Mouse (Mus musculus): ENCODE measurements around the gene Nes.

The Nes gene

DNA sequence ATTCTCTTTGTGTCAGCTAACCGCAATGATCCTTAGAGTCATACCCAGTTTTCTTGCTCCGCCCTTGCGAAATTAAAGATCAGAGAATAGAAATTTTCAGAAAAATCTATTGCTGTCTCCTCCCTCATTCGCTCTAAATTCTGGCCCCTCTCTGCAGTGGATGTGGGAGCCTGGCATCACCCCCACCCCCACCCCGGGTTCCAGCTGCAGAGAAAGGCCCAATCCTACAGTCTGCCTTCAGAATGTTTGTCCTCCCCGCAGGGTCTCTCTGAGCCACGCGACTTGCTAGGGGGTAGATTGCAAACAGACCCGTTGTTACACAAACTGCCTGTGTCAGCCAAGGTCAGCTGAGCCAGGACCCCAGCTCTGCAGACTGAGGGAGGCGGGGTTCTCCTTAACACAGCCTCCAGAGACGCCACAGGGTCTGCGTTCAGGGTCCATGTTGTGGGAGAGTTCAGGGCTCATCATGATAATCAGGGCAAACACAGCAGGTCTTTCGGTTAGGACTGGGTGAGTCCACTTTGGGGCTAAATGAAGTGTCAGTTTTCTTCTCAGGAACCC lies 20.8 kb upstream of the Nes start:
- DNase-seq (ENCODE audit: low spot score), result no peak

DNA sequence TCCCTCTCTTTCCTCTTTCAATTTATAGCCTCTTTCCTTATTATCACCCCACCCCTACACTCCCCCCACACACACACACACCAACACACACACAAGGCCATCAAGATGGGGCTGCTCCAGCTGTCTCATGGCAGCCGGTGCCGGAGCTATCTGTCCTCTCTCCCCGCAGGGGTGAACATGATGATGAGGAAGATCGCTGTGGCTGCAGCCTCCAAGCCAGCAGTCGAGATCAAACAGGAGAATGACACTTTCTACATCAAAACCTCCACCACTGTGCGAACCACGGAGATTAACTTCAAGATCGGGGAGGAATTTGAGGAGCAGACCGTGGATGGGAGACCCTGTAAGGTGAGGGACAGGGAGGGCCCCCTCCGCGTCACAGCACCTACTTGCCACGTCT lies 18.9 kb upstream of the Nes start:
- no peak for DNase-seq (ENCODE audit: low spot score)

DNA sequence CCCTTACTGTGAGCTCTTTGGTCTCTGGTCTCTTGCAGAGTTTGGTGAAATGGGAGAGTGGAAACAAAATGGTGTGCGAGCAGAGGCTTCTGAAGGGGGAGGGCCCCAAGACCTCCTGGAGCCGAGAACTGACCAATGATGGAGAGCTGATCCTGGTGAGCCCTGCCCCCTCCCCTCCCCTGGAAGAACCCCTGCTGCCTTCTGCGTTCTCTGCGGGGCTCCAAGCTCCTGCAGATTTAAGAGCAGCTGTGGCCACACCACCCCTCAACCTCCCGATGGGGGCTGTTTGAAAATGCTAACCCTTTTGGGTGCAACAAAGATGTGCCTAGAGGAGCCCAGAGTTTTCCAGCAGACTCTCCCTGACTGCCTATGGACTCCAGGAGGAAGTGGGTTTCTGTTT lies 18.4 kb upstream of the Nes start:
- no peak for DNase-seq (ENCODE audit: low spot score)

DNA sequence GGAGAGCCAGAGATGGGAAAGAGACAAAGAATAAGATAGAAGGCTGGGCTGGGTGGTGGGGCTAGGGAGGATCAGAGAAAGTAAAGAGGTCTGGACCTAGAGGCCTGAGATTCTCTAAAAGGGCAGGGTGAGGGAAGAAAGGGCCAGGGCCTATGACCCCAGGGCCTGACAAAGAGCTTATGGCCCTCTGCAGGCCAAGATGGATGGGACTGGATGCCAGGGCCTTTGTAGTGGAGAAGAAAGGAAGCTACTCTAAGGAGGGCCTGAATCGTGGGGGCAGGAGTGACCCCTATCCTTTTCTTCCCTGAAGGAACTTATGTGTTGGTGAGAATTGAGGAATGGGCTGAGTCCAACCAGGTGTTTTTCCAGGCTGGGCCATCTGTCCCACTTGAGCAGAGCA lies 12.8 kb upstream of the Nes start:
- no peak for DNase-seq (ENCODE audit: low spot score)

DNA sequence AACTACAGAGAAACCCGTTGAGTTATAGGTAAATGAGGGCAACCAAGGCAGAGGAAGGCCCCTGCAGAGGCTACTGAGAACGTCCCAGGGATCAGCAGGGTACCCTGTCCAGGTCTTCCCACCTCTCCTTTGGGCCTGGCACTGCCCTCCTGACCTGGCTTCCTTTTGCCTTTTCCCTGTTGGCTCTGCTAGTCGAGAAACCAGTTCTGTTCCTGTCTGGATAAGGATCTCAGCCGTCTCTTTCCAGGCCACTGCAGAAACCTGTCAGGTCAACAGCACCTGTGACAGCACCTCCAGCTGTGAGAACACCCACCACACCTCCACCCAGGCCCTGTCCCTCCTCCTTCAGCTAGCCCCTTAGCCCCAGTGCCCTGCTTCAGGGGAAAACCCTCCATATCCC lies 12.4 kb upstream of the Nes start:
- no peak for DNase-seq (ENCODE audit: low spot score)

DNA sequence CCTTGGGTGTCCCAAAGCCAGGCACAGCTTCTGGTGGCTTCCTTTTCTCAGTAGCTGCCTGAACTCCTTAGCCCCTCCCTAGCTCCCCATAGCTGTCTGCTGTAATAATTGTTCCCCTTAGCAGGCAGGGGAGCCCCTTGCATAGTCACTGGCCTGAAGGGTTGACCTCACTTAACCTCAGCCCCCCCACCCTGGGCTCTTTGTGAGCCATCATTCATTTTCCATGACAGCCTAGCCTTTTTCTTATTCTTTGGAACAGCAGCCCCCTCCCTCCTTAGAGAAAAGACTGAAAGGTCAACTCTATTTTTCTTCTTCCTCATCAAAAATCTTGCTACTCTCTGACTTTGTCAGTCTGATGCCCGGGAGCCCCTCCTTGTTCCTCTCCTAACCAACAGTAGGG lies 11.9 kb upstream of the Nes start:
- no peak for DNase-seq (ENCODE audit: low spot score)

DNA sequence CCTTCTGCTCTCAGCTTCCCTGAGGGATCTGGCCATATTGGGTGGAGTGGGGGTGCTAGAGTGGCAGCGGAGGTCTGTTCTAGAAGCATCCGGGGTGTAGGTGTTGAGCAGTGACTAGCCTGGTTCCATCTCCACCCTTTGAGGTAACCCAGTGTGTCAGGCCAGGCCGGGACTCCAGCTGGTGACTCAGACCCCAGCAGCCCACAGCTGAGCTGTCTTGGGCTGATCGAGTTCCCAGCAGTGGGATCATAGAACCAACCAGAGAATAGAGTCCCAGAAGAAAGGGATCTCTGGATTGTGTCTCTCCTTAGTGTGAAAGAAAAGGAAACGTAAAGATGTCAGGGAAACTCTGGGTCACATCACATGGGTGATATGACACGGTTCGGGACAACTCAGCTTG lies 11.5 kb upstream of the Nes start:
- DNase-seq (ENCODE audit: low spot score), result no peak

DNA sequence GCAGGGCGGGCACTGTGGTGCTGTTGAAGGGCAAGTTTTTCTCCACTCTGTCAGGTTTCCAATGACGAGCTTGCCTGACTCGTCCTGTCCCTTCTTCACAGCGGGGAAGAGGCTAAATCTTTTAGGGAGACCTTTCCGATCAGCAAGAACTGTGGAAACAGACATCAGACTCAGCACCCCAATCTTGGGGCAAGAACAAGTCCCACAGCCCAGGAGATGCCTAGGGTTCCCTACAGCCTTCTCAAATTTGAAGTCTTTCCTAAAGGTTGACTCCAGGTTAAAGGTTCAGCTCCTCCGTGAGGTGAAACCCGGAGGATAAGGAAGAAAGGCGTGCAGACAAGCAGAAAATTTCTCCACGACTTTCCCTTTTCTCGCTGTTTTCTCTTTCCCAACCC lies 10.7 kb upstream of the Nes start:
- DNase-seq (ENCODE audit: low spot score), result no peak

DNA sequence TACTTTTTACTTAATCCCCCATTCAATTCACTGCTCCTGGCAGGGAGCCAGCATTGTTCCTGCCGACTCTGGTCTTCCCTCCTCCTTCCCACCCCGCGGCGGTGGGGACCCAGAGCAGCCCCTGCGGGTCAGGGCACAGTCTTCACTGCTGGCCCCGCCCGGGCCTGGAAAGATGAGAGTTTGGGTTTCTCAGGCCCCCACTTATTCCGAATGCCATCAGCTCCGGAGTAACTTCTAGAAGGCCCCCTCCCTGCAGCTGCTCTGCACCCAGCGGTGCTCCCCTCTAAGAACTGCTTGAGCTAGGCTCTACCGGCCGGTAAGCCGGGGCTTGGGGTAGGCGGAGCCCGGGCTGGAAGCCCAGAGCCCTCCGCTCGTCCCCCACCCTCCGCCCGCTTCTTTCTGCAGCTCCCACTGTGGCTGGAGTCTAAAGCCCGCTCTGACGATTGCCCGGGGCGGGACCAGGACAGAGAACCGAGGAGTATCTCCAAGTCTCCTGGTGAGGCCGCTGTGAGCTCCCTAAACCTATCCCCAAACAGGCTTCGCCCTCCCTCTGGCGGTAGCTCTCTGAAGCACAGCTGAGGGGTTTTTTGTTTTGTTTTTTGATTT lies 10.2 kb upstream of the Nes start:
- peak; percentile 81 for DNase-seq (ENCODE audit: low spot score)

DNA sequence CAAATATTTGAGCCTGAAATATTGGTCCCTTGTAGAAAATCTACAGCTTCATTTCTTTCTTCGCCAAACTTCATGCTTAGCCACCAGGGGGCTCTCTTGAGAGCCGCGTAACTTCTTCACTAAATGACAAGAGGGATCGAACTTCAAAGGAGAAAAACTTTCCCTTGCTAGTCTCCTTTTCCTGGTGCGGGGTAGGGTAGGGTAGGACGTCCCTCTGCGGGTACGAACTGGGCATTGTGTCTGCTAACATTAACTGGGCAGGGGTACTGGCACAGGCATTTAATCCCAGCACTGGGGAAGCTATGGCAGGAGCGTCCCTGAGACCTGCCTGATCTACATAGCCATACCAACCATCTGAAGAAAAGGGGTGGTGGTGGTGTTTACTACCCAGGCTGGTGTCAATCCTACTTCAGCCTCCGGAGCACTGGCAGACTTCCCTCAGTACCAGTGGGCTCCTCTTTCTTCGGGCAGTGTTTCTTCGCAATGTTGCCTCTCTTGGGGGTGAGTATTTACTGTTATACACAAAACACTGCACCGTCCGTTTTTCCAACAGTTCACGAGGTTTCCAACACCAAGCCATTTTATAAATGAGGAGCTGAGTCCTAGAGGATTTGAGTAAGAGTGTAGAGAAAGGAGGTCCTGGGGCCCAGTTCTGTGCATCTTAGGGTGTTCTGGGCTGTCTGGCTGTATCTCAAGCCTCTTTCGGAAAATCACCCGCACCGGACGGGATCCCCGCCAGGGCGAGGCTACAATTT lies 517 bp upstream of the Nes start:
- DNase-seq (ENCODE audit: low spot score), result peak; percentile 57

DNA sequence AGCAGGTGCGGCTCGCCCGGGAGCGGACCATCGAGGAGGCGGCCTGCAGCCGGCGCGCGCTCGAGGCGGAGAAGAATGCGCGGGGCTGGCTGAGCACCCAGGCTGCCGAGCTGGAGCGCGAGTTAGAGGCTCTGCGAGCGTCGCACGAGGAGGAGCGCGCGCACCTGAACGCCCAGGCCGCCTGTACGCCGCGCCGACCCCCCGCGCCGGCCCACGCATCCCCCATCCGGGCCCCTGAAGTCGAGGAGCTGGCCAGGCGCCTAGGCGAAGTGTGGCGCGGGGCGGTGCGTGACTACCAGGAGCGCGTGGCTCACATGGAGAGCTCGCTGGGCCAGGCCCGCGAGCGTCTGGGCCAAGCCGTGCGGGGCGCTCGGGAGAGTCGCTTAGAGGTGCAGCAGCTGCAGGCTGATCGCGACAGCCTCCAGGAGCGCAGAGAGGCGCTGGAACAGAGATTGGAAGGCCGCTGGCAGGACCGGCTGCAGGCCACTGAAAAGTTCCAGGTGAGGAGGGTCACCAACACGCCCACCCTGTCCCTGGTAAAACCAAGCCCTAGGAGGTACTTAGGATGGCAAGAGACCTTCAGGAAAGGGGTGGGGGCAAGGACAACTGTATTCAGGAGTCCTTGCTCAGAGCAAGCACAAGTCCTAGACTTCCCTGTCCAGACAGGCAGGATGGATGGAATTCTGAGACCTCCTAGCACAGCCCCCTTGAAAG lies 768 bp downstream of the Nes start:
- no peak for DNase-seq (ENCODE audit: low spot score)

DNA sequence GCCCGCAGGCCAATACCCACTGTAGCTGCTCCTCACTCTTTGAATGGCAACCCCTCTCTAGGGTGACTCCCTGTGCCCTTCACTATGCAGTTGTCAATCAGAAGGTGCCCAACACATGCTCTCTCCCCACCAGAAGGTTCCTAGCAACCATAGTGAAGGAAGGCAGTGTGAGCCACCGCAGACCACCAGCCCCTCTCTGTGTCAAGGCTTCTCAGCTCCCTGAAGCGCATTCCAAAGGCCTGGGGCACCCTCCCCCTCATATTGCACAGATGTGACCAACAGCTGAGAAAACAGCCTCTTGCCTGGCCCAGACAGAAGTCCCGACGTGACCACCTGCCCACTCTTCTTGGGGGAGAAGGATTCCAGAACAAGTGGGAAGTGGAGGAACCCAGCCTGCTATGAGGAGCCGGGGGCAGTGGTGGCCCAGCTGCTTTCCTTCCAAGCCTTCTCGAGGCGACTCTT lies 1.4 kb downstream of the Nes start:
- no peak for DNase-seq (ENCODE audit: low spot score)

DNA sequence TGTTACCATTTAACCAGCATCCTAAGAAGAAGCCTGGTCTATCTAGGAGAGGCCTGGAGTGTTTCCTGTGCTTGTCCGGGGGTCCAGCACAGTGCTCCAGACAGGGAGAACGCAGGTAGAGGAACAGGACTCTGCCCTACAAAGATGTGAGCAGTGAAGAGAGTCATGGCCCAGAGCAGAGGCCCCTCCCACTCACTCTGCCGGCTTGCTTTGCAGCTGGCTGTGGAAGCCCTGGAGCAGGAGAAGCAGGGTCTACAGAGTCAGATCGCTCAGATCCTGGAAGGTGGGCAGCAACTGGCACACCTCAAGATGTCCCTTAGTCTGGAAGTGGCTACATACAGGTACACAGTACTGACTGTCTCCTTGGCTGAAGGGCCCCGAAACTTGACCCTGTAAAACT lies 1.9 kb downstream of the Nes start:
- DNase-seq (ENCODE audit: low spot score), result no peak

DNA sequence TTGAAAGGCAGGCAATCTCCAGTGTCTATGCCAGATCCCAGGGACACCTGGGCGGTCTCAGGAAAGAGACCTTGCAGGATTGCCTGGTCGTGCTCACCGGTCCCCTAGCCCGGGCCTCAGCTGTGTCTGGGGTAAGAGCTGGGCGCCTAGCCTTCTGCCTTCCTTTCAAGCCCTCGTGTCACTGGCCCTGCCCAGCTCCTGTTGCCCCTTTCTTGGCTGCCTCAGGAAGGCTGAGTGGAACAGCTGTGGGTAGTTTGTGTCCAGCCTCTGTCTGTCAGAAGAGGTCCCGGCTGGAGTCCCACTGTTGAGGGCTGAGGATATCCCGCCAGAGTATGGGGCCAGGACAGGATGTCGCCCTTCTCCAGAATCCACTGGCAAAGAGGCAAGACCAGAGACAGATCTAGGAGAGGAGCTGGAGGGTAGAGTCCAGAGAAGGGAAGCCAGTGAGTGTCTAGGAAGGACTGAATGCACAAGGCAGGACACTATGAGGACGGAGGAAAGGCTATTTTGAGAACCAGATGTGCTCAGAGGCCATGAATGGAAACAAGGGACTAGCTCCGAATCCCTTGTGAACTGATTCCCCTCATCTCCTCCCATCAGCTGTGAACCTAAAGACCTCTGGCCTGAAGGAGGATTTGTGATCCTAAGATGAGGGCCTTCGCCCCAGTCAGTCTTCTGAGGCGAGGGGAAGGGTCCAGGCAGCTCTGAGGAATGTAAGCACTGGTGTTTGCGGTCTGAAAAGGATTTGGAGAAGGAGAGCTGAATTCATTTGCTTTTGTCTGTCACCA lies 2.9 kb downstream of the Nes start:
- DNase-seq (ENCODE audit: low spot score), result no peak

DNA sequence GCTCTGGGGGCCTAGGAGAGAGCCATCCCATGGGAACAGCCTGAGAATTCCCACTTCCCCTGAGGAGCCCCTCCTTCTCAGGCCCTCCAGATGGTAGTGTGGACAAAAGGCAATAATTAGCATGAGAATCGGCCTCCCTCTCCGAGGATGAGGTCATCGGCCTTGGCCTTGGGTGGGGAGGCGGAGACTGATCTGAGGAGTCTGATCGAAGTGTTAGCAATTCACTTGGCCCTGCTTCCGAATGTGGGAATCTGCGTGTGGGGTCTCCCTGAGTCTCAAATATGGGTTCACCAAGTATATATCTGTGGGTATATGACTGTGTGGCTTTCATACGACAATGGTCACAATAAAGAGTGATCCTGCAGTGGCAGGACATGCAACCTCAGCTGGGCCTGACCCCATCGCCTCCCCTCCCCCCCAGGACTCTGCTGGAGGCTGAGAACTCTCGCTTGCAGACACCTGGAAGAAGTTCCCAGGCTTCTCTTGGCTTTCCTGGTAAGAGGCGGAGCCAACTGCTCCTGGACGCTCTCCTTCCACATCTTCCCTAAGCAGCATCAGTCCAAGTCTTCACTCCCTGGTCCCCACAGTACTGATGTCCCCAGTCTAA lies 3.6 kb downstream of the Nes start:
- DNase-seq (ENCODE audit: low spot score), result no peak

DNA sequence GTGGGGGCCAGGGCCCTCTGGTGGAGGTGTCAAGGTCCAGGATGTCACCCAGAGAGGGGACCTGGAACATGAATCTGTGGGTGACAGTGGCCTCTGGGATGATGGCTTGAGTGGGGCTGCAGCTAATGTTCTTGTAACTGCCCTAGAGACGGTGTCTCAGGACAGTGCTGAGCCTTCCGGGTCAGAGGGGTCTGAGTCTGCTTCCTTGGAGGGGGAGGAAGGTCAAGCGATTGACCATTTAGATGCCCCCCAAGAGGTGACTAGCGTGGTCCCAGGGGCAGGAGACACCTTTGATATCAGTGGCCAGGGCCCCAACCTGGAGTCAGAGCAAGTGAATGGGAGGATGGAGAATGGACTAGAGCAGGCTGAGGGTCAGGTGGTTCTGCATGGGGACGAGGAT lies 8.6 kb downstream of the Nes start:
- no peak for DNase-seq (ENCODE audit: low spot score)

DNA sequence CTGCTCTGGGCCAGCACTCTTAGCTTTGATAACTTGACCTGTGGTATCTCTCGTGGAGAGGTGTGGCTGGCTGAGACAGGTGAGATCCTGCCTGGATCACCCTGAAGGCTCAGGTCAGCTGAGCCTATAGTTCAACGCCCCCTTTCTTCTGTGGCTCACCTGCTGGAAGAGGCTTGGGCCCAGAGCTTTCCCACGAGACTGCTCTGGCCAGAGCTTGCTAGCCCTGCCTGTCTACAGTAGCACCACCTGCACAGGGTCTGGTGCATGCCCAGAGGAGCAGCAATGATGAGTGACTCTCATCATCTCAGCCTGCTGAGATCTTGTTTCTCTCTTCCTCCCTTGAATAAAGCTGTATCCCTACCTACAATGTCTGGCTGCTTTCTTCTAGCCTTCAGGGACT lies 9.2 kb downstream of the Nes start:
- DNase-seq (ENCODE audit: low spot score), result no peak

DNA sequence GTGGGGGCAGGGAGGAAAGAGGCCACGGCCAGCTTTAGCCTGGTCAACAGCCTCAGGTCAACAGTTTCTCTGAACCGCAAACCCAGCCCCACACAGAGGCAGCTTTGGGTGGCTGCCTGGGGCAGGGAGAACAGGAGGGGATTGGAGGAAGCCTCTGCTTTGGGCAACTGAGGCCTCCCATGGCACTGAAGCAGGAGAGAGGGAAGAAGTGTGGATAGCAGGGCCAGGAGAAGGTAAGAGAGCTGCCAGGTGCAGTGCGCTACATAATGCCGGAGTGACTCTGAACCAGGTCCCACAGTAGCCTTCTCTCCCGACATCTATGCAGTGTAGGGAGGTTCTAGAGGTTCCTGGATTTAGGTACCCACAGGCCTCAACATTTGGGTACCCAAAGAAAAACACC lies 9.8 kb downstream of the Nes start:
- no peak for DNase-seq (ENCODE audit: low spot score)

DNA sequence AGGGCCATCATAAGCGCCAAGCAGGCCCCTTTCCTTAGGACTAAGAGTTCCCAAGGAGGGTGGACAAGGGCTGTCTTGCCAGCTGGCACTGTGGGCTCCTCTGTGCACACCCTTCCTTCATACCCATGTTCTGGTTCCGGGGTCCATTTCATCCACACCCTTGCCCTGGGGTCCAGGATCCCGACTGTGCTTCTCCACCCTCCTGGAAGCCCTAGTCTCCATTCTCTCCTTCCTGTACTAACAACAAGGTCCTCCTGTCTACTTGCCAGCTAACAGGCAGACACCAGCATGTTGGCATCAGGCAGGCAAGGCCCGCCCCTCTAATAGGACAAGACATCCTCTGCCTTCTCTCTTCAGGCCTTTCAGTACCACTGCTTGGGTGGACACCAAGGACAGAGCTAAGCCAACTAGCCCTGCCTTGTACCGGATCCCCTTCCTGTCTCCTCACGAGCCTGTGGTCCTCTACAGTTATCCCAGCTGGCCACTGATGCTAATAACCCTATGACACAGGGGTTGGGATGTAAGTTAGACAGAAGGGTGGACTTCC lies 10.4 kb downstream of the Nes start:
- no peak for DNase-seq (ENCODE audit: low spot score)

DNA sequence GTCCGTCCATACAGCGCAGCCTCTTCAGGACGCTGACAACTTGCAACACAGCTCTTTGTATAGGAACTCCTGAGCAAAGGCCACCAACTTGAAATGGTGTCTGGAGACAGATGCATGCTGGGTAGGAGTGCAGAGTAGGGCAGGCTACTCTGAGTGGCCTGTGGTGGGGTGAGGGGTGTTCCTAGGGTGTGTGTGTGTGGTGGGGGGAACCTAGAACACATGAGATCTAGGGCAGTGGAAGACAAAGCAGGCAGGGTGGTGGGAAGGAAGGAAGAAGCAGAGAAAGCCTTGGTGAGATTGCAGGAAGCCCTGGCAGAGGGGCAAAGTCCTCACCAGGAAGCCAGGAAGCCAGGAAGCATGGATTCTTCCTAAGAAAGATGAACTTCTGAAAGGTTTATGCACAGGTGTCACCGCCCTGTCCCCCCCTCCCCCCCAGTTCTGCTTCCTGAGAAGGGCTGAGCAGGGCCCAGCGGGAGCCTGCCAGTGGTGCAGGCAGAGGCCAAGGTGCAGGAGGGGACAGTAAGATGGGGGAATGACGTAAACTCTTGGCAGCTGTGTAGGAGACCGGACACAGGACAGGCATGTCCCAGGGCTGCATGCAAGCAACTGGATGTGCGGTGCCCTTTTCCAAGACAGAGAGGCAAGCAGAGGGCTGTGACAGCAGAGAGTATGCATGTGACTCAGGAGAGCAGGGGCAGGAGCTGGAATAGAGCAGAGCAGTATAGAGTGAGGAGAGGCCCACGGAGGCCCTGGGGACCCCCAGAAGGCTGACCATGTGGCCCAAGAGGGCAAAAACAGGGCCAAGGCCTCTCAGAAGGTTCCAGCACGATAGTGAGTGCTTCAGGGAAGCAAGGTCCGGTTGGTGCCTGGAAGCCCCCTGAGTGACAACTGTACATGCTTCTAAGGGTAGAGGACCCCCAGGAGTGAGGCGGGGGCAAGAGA lies 11.3 kb downstream of the Nes start:
- DNase-seq (ENCODE audit: low spot score), result no peak
